Mouse (Mus musculus): ENCODE data around the gene Jmy.

Gene Jmy

DNA sequence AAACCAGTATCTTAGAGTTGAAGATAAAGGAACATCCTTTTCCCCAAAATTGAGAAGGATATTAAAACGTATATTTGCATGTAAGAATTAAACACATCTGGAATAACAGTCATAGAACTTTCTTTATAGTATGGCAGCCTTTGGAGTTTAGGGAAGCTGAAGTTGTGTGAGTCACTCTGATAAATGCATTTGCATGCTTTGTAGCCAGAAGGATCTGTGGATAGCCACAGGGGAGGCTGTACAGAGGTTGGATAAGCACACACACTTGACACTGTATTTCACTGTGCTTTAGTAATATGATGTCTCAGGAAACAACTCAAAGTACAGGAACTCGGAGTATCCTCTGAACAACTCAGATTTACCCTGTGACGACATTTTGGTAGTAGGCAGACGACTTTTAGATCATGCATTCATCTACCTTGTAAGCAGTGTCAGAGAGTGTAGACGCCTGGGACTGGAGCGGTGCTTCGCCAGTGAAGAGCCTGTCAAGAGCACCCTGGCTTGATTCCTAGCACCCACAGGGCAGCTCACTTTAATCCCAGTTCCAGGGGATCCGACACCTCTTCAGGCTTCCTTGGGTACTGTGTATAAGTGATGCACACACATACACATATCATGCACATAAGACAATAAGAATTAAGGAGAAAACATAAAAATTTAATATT lies 119.1 kb downstream of the Jmy start:
- DNase-seq (ENCODE audit: low read depth, low spot score) = no peak

Measured in c-Kit-negative CD71-positive TER-119-positive erythroid progenitor cells, embryonic 14.5 days (primary cell).